Mouse (Mus musculus): ENCODE results near the gene Lcmt2. TPM values are rescaled to one million over a fixed set of nuclear protein-coding genes. Genes with fewer than 3 reads are reported as not detected.
A peak's percentile ranks its signal among the peaks of the same experiment; 100 is the strongest.

Gene Lcmt2
- 1 to 10 TPM; 8.8 to 9.2 TPM for total RNA-seq (2021)
- long read RNA-seq, experiment 1, transcript Lcmt2-202 (1 exons, 3,056 nt) = major isoform, 22 of 22 reads
- long read RNA-seq, experiment 1, partial matches to known transcripts = 0 of 22 reads
- long read RNA-seq, experiment 1, other reads (novel, unspliced or antisense) = 0 of 22 reads
- long read RNA-seq, experiment 2, transcript Lcmt2-202 (1 exons, 3,056 nt) = major isoform, 23 of 23 reads
- long read RNA-seq, experiment 2, partial matches to known transcripts = 0 of 23 reads
- long read RNA-seq, experiment 2, other reads (novel, unspliced or antisense) = 0 of 23 reads

GRCm38 (mm10) chr2:121140018-121140882, at the start of gene Lcmt2, which contains the start of gene Adal:
Gene Lcmt2, minus strand, starts transcription at chr2:121140653.
Gene Adal, plus strand, starts transcription at chr2:121140428.
- peak; percentile 94 to 95 for DNase-seq
- intact Hi-C loops (cut with DNase I) = no loop called here

- intact Hi-C loops (cut with DNase I) = no loop called here
Observed at GRCm38 (mm10) chr2:121188530-121188929, 48.1 kb upstream of the Lcmt2 start.

GRCm38 (mm10) chr2:121184142-121184541, 43.7 kb upstream of the Lcmt2 start:
- no peak for DNase-seq
- intact Hi-C loops (cut with DNase I) = no loop called here

More at GRCm38 (mm10) chr2:121188530-121188929, 48.1 kb upstream of the Lcmt2 start:
- DNase-seq = no peak

- no peak for DNase-seq
- intact Hi-C loops (cut with DNase I) = no loop called here
Observed at GRCm38 (mm10) chr2:121183431-121183830, 43.0 kb upstream of the Lcmt2 start.

GRCm38 (mm10) chr2:121178828-121179479, 38.5 kb upstream of the Lcmt2 start:
- intact Hi-C loops (cut with DNase I) = no loop called here
- DNase-seq = no peak

GRCm38 (mm10) chr2:121170980-121171742, 30.7 kb upstream of the Lcmt2 start, which contains the start of gene Zscan29:
Gene Zscan29, minus strand, starts transcription at chr2:121171125.
- intact Hi-C loops (cut with DNase I) = no loop called here
- DNase-seq = peak; percentile 94 to 95

- no peak for DNase-seq
- intact Hi-C loops (cut with DNase I) = no loop called here
Observed at GRCm38 (mm10) chr2:121170481-121170971, 30.1 kb upstream of the Lcmt2 start, which contains the start of gene Tubgcp4. Gene Tubgcp4, plus strand, starts transcription at chr2:121170654.

- intact Hi-C loops (cut with DNase I) = no loop called here
- DNase-seq = peak; percentile 33 to 40
Observed at GRCm38 (mm10) chr2:121169902-121170301, 29.4 kb upstream of the Lcmt2 start.

GRCm38 (mm10) chr2:121169173-121169572, 28.7 kb upstream of the Lcmt2 start:
- DNase-seq = no peak
- intact Hi-C loops (cut with DNase I) = no loop called here

GRCm38 (mm10) chr2:121153100-121153499, 12.6 kb upstream of the Lcmt2 start:
- no peak for DNase-seq
- intact Hi-C loops (cut with DNase I) = no loop called here

- DNase-seq = no peak
Observed at GRCm38 (mm10) chr2:121149679-121150078, 9.2 kb upstream of the Lcmt2 start.

GRCm38 (mm10) chr2:121142415-121142814, 2.0 kb upstream of the Lcmt2 start:
- intact Hi-C loops (cut with DNase I) = no loop called here
- DNase-seq = no peak

More at GRCm38 (mm10) chr2:121149679-121150078, 9.2 kb upstream of the Lcmt2 start:
- intact Hi-C loops (cut with DNase I) = no loop called here

- intact Hi-C loops (cut with DNase I) = no loop called here
- no peak for DNase-seq
Observed at GRCm38 (mm10) chr2:121141216-121142035, 973 bp upstream of the Lcmt2 start.

- intact Hi-C loops (cut with DNase I) = no loop called here
- peak; percentile 42 to 67 for DNase-seq
Observed at GRCm38 (mm10) chr2:121139266-121140017, 1.0 kb downstream of the Lcmt2 start.

- DNase-seq = no peak
- intact Hi-C loops (cut with DNase I) = no loop called here
Observed at GRCm38 (mm10) chr2:121137371-121137770, 3.1 kb downstream of the Lcmt2 start.

- DNase-seq = no peak
- intact Hi-C loops (cut with DNase I) = no loop called here
Observed at GRCm38 (mm10) chr2:121132822-121133221, 7.6 kb downstream of the Lcmt2 start.

- intact Hi-C loops (cut with DNase I) = no loop called here
- DNase-seq = no peak
Observed at GRCm38 (mm10) chr2:121128865-121129620, 11.4 kb downstream of the Lcmt2 start.

GRCm38 (mm10) chr2:121127536-121127935, 12.9 kb downstream of the Lcmt2 start:
- DNase-seq = no peak
- intact Hi-C loops (cut with DNase I) = no loop called here
